In genomic region chr11:87755360-87756017, GRCm38 (mm10) we compare ENCODE assay signal across 8 mouse cellular contexts. TPM values are rescaled to one million over a fixed set of nuclear protein-coding genes. Genes with fewer than 3 reads are reported as not detected.
DNase-seq lines count a peak whose midpoint lies in the region; ATAC-seq lines count a peak whose summit lies in the region.

No protein-coding gene starts in this region.

- 0 out of 2 replicates have a peak overlapping the region, but pooled peaks have one; percentile 6 for H3K4me2 ChIP-seq in heart, embryonic 12.5 days
- no peak overlapping the region for H3K4me2 ChIP-seq in lung, embryonic 15.5 days

- peak; percentile 55 for ATAC-seq in activated CD4-positive, CD25-positive, alpha-beta regulatory T cell, adult 4 months
- peak; percentile 86 for ATAC-seq in heart, embryonic 12.5 days (ENCODE audit: insufficient number of reproducible peaks, low FRiP score)
- ATAC-seq in lung, embryonic 15.5 days (ENCODE audit: borderline replicate concordance, extremely low read depth, low FRiP score, low TSS enrichment) = peak; percentile 50; the same call in 1 of the 2 replicates

- H3K36me3 ChIP-seq in heart, embryonic 12.5 days = no peaks in the 10 kb centered on the region
- H3K36me3 ChIP-seq in lung, embryonic 15.5 days = no peaks in the 10 kb centered on the region
- H3K36me3 ChIP-seq in splenic B cell, adult 2 months (ENCODE audit: control insufficient read depth, insufficient read depth, low read length, poor library complexity, severe bottlenecking) = peaks cover 27% of the 10 kb centered on the region

- H3K27ac ChIP-seq in heart, embryonic 12.5 days (ENCODE audit: poor library complexity, severe bottlenecking) = no peak overlapping the region
- H3K27ac ChIP-seq in lung, embryonic 15.5 days = no peak overlapping the region

- DNase-seq in layer of hippocampus, adult 9-11 months = peak; percentile 89
- no peak for DNase-seq in layer of hippocampus, postnatal 25 days (ENCODE audit: extremely low spot score in 1 of 2, low spot score in 1 of 2)
- DNase-seq in splenic B cell, adult 2 months (ENCODE audit: low read depth, low spot score) = peak; percentile 100
- no peak for DNase-seq in right cerebral cortex, postnatal 36 days (ENCODE audit: low spot score in 2 of 2)
- DNase-seq in frontal cortex, adult 2 months (ENCODE audit: extremely low spot score in 1 of 2, low spot score in 1 of 2) = no peak

- no peak overlapping the region for H3K9ac ChIP-seq in heart, embryonic 12.5 days
- no peak overlapping the region for H3K9ac ChIP-seq in lung, embryonic 15.5 days

- H3K4me3 ChIP-seq in heart, embryonic 12.5 days = peak overlapping the region; percentile 26
- 0 out of 2 replicates have a peak overlapping the region, but pooled peaks have one; percentile 11 for H3K4me3 ChIP-seq in lung, embryonic 15.5 days

- H3K4me1 ChIP-seq in heart, embryonic 12.5 days (replicated peaks) = peaks cover 10% of the 10 kb centered on the region; the same call in 1 of the 2 replicates
- no peaks in the 10 kb centered on the region for H3K4me1 ChIP-seq in lung, embryonic 15.5 days

- H3K27me3 ChIP-seq in heart, embryonic 12.5 days (replicated peaks) = peaks cover 11% of the 10 kb centered on the region
- H3K27me3 ChIP-seq in lung, embryonic 15.5 days = peaks cover 14% of the 10 kb centered on the region
- H3K27me3 ChIP-seq in splenic B cell, adult 2 months (ENCODE audit: control insufficient read depth, insufficient read depth, low read length, poor library complexity, severe bottlenecking) = no peaks in the 10 kb centered on the region

- H3K9me3 ChIP-seq in heart, embryonic 12.5 days (replicated peaks) = no peaks in the 10 kb centered on the region
- no peaks in the 10 kb centered on the region for H3K9me3 ChIP-seq in lung, embryonic 15.5 days

- 65% methylated on average over 17 of the region's 17 CpGs for WGBS in heart, embryonic 12.5 days
- WGBS in lung, embryonic 15.5 days = 66% methylated on average over 17 of the region's 17 CpGs

RNA-seq across cellular contexts. Expression of gene Tspoap1, which starts 4.9 kb away (rescaled TPM):
- 100 to 1,000 TPM; 128 to 163 TPM for total RNA-seq in layer of hippocampus, postnatal 25 days (2021)
- polyA plus RNA-seq in activated CD4-positive, CD25-positive, alpha-beta regulatory T cell, adult 4 months (2017; shearing (Covaris generic)) = 1 to 10 TPM; 1.6 to 2.4 TPM
- 0.21 and 0.78 TPM in 2 replicates for polyA plus RNA-seq in heart, embryonic 12.5 days (2016; fragmentation: Nextera tagmentation; extraction: Ambion mirVana)
- polyA plus RNA-seq in lung, embryonic 15.5 days (2015; fragmentation: Nextera tagmentation; extraction: Ambion mirVana) = 1.4 and 2.7 TPM in 2 replicates
- 294 and 326 TPM in 2 replicates for polyA plus RNA-seq in frontal cortex, adult 2 months (2012; rRNA removed)

RNA-seq across cellular contexts. Expression of gene Supt4a, which starts 18.1 kb away (rescaled TPM):
- total RNA-seq in layer of hippocampus, postnatal 25 days (2021) = 10 to 100 TPM; 65.7 to 81.0 TPM
- 100 to 1,000 TPM; 373 to 410 TPM for polyA plus RNA-seq in activated CD4-positive, CD25-positive, alpha-beta regulatory T cell, adult 4 months (2017; shearing (Covaris generic))
- 99.6 and 101 TPM in 2 replicates for polyA plus RNA-seq in heart, embryonic 12.5 days (2016; fragmentation: Nextera tagmentation; extraction: Ambion mirVana)
- polyA plus RNA-seq in lung, embryonic 15.5 days (2015; fragmentation: Nextera tagmentation; extraction: Ambion mirVana) = 144 and 155 TPM in 2 replicates
- polyA plus RNA-seq in frontal cortex, adult 2 months (2012; rRNA removed) = 146 and 148 TPM in 2 replicates

RNA-seq across cellular contexts. Expression of gene Mpo, which starts 37.9 kb away (rescaled TPM):
- under 1 TPM; 0.14 to 0.17 TPM for total RNA-seq in layer of hippocampus, postnatal 25 days (2021)
- polyA plus RNA-seq in activated CD4-positive, CD25-positive, alpha-beta regulatory T cell, adult 4 months (2017; shearing (Covaris generic)) = not detected
- 2.8 and 6.7 TPM in 2 replicates for polyA plus RNA-seq in heart, embryonic 12.5 days (2016; fragmentation: Nextera tagmentation; extraction: Ambion mirVana)
- 0.71 and 2.4 TPM in 2 replicates for polyA plus RNA-seq in lung, embryonic 15.5 days (2015; fragmentation: Nextera tagmentation; extraction: Ambion mirVana)
- 0.34 TPM in 1 of 2 replicates, not detected in the other for polyA plus RNA-seq in frontal cortex, adult 2 months (2012; rRNA removed)

Comparison
In these comparisons a context has a peak if more than half of its experiments do, and no peak if none do; other contexts are left out.
1. DNase-seq: peak in layer of hippocampus, adult 9-11 months (single experiment) and splenic B cell, adult 2 months (single experiment); none in layer of hippocampus, postnatal 25 days (0 of 2), right cerebral cortex, postnatal 36 days (0 of 2) and frontal cortex, adult 2 months (0 of 2).
2. RNA of gene Tspoap1, which starts 4.9 kb away (polyA plus RNA-seq): 294 to 326 TPM in frontal cortex, adult 2 months; 1.4 to 2.7 TPM in lung, embryonic 15.5 days, 1.6 to 2.4 TPM in activated CD4-positive, CD25-positive, alpha-beta regulatory T cell, adult 4 months and 0.21 to 0.78 TPM in heart, embryonic 12.5 days; every median in the first group is over 10 times any median in the second.
3. Peak in every context shown above with its lines, with median percentiles within 50 percentile points of each other: ATAC-seq.